Mouse (Mus musculus) stomach, postnatal 0 days (tissue): ENCODE results near the gene Ttc41. TPM values are rescaled to one million over a fixed set of nuclear protein-coding genes. Genes with fewer than 3 reads are reported as not detected.

ENCODE experiments used
- ATAC-seq: fragments of 200-750 bp; cut with Nextera tagmentation; 2 replicates; pipeline ENCODE4 v1.8.0; 2017; ENCODE audit not compliant: low FRiP score, low TSS enrichment
- DNase-seq: peaks from one replicate; pipeline ENCODE4 v3.0.0-alpha.2; 2016; ENCODE audit warnings: low spot score
- H3K27ac ChIP-seq: fragments of 300-500 bp; sonication (generic); replicated peaks from 2 replicates; pipeline ENCODE4 v1.5.1; 2014; ENCODE audit warnings: mild to moderate bottlenecking, control low read depth
- H3K27me3 ChIP-seq: fragments of 300-500 bp; sonication (generic); 2 replicates; pipeline ENCODE4 v1.6.1; 2014; ENCODE audit warnings: low read length; ENCODE audit not compliant: control insufficient read depth, insufficient read depth
- H3K36me3 ChIP-seq: fragments of 300-500 bp; sonication (generic); 2 replicates; pipeline ENCODE4 v1.6.1; 2014; ENCODE audit warnings: low read length, mixed read lengths; ENCODE audit not compliant: control insufficient read depth, insufficient read depth
- H3K4me1 ChIP-seq: fragments of 300-500 bp; sonication (generic); replicated peaks from 2 replicates; pipeline ENCODE4 v1.6.1; 2014; ENCODE audit warnings: antibody characterized with exemption; ENCODE audit not compliant: control insufficient read depth, insufficient read depth
- H3K4me2 ChIP-seq: fragments of 300-500 bp; sonication (generic); replicated peaks from 2 replicates; pipeline ENCODE4 v1.6.1; 2014; ENCODE audit warnings: low read depth, mild to moderate bottlenecking, control low read depth, moderate library complexity
- H3K4me3 ChIP-seq: fragments of 300-500 bp; sonication (generic); 2 replicates; pipeline ENCODE4 v1.5.1; 2014; ENCODE audit warnings: low read depth, low read length, control low read depth
- H3K9ac ChIP-seq: fragments of 300-500 bp; sonication (generic); 2 replicates; pipeline ENCODE4 v1.6.1; 2014; ENCODE audit warnings: mild to moderate bottlenecking, low read length, control low read depth, mixed read lengths
- H3K9me3 ChIP-seq: fragments of 300-500 bp; sonication (generic); 2 replicates; pipeline ENCODE4 v1.6.1; 2016; ENCODE audit warnings: low read length; ENCODE audit not compliant: control insufficient read depth
- CTCF ChIP-seq: IDR thresholded peaks from 2 replicates; pipeline ENCODE4 v1.5.1; 2016; ENCODE audit warnings: antibody characterized with exemption, low read depth, mild to moderate bottlenecking, moderate library complexity
- EP300 ChIP-seq: optimal IDR thresholded peaks from 2 replicates; pipeline ENCODE3; 2016; ENCODE audit warnings: antibody characterized with exemption
- WGBS: fragments of 180-500 bp; shearing (Covaris S2); extraction: QIAGEN DNeasy Blood & Tissue Kit; methylation state at CpG from one replicate; pipeline ENCODE4 v1.1.7; 2014; 5-methylcytosine and 5-hydroxymethylcytosine counted together
- polyA plus RNA-seq: library from polyadenylated mRNA; unstranded; fragments of >200 nt; fragmentation: Nextera tagmentation; extraction: Ambion mirVana; gene quantifications from 2 replicates; pipeline ENCODE4 v1.2.1, GENCODE M21; 2015

The Ttc41 gene
- polyA plus RNA-seq, 1 experiment from 2014 or later: 0.38 TPM

- 88% methylated on average over 1 of the region's 1 CpGs for WGBS
- Histone ChIP-seq H3K4me3 (no peak overlapping the region), H3K9ac (no peak overlapping the region), H3K4me1 (no peaks in the 10 kb centered on the region), H3K4me2 (no peak overlapping the region), H3K9me3 (no peaks in the 10 kb centered on the region), H3K36me3 (no peaks in the 10 kb centered on the region), H3K27ac (no peak overlapping the region), H3K27me3 (no peaks in the 10 kb centered on the region)
- ATAC-seq (no peak), DNase-seq (no peak)
- TF ChIP-seq EP300 (no peak), CTCF (no peak)
Measured at GRCm38 (mm10) chr10:86757724-86758123, 52.1 kb downstream of the Ttc41 start.

GRCm38 (mm10) chr10:86758211-86758610, 52.6 kb downstream of the Ttc41 start:
- H3K27ac ChIP-seq: no peak overlapping the region
- H3K4me3 ChIP-seq: no peak overlapping the region
- H3K36me3 ChIP-seq: no peaks in the 10 kb centered on the region
- 88% methylated on average over 6 of the region's 6 CpGs for WGBS
- no peaks in the 10 kb centered on the region for H3K9me3 ChIP-seq
- ATAC-seq (no peak), DNase-seq (no peak)
- H3K4me1 ChIP-seq: no peaks in the 10 kb centered on the region
- no peak for TF ChIP-seq EP300
- TF ChIP-seq CTCF: no peak
- H3K4me2 ChIP-seq: no peak overlapping the region
- H3K27me3 ChIP-seq: no peaks in the 10 kb centered on the region
- no peak overlapping the region for H3K9ac ChIP-seq

- H3K36me3 ChIP-seq: no peaks in the 10 kb centered on the region
- TF ChIP-seq CTCF (no peak), EP300 (no peak)
- H3K4me1 ChIP-seq: no peaks in the 10 kb centered on the region
- H3K27ac ChIP-seq: no peak overlapping the region
- H3K4me3 ChIP-seq: no peak overlapping the region
- no peak overlapping the region for H3K9ac ChIP-seq
- no peak for ATAC-seq
- no peaks in the 10 kb centered on the region for H3K27me3 ChIP-seq
- DNase-seq: peak; percentile 9
- no peaks in the 10 kb centered on the region for H3K9me3 ChIP-seq
- 93% methylated on average over 1 of the region's 1 CpGs for WGBS
- H3K4me2 ChIP-seq: no peak overlapping the region
Measured at GRCm38 (mm10) chr10:86761236-86761635, 55.6 kb downstream of the Ttc41 start.

GRCm38 (mm10) chr10:86761722-86762383, 56.2 kb downstream of the Ttc41 start:
- ATAC-seq (no peak), DNase-seq (peak; percentile 10)
- no peaks in the 10 kb centered on the region for H3K4me1 ChIP-seq
- H3K4me3 ChIP-seq: no peak overlapping the region
- H3K27me3 ChIP-seq: no peaks in the 10 kb centered on the region
- no peak overlapping the region for H3K27ac ChIP-seq
- no peak overlapping the region for H3K4me2 ChIP-seq
- 56% methylated on average over 7 of the region's 7 CpGs for WGBS
- no peaks in the 10 kb centered on the region for H3K36me3 ChIP-seq
- no peaks in the 10 kb centered on the region for H3K9me3 ChIP-seq
- TF ChIP-seq CTCF (no peak), EP300 (no peak)
- no peak overlapping the region for H3K9ac ChIP-seq

- no peak overlapping the region for H3K27ac ChIP-seq
- ATAC-seq (no peak), DNase-seq (peak; percentile 8)
- WGBS: 76% methylated on average over 3 of the region's 3 CpGs
- H3K9me3 ChIP-seq: no peaks in the 10 kb centered on the region
- TF ChIP-seq EP300 (no peak), CTCF (no peak)
- H3K27me3 ChIP-seq: no peaks in the 10 kb centered on the region
- H3K4me3 ChIP-seq: no peak overlapping the region
- H3K4me2 ChIP-seq: no peak overlapping the region
- no peak overlapping the region for H3K9ac ChIP-seq
- H3K4me1 ChIP-seq: no peaks in the 10 kb centered on the region
- H3K36me3 ChIP-seq: no peaks in the 10 kb centered on the region
Measured at GRCm38 (mm10) chr10:86762384-86762730, 56.7 kb downstream of the Ttc41 start.

- Histone ChIP-seq H3K9me3 (no peaks in the 10 kb centered on the region), H3K9ac (no peak within 1 kb of the TSS), H3K27ac (no peak within 1 kb of the TSS), H3K36me3 (no peaks in the 10 kb centered on the region), H3K4me2 (no peak within 1 kb of the TSS), H3K27me3 (no peaks in the 10 kb centered on the region), H3K4me1 (no peaks in the 10 kb centered on the region), H3K4me3 (no peak within 1 kb of the TSS)
- no peak for DNase-seq
- no peak for TF ChIP-seq EP300
- no peak for TF ChIP-seq CTCF
- no peak for ATAC-seq
- WGBS: 52% methylated on average over 5 of the region's 5 CpGs
Measured at GRCm38 (mm10) chr10:86763672-86764071, 58.1 kb downstream of the Ttc41 start, which contains the start of gene Gm49358. Gm49358 (plus strand) TSS chr10:86763972.
